27 mouse cellular contexts compared by ENCODE assay signal in genomic region chr12:38986346-38986745, GRCm38 (mm10).
"Had no signal": no experiment of that assay in that cellular context is flagged by ENCODE, and none has a peak within 500 bp of the region (broad histone marks: within the 10 kb centered on the region; RNA-seq: fewer than 3 reads in every experiment).

No protein-coding gene starts in this region.

- H3K9ac ChIP-seq: heart, embryonic 12.5 days; hindbrain, embryonic 12.5 days; hindbrain, embryonic 14.5 days; intestine, embryonic 15.5 days; limb, embryonic 12.5 days; limb, embryonic 15.5 days; liver, embryonic 12.5 days; liver, embryonic 14.5 days had no signal

- H3K36me3 ChIP-seq: heart, embryonic 10.5 days; heart, embryonic 12.5 days; hindbrain, embryonic 10.5 days; hindbrain, embryonic 12.5 days; intestine, embryonic 15.5 days; limb, embryonic 12.5 days; limb, embryonic 15.5 days; liver, embryonic 12.5 days had no signal

- ATAC-seq: hindbrain, embryonic 16.5 days; inflammation-experienced regulatory T-cells, adult 6 months; intestine, embryonic 15.5 days; intestine, postnatal 0 days; liver, embryonic 12.5 days had no signal

- DNase-seq: gastrocnemius, adult 2 months; gastrocnemius, postnatal 10 days; gastrocnemius, postnatal 25 days; heart, adult 18-20 months; heart, postnatal 10 days; heart, postnatal 4 days; kidney, adult 18-20 months; kidney, adult 8-10 months; kidney, postnatal 10 days; kidney, postnatal 25 days; kidney, postnatal 4 days; layer of hippocampus, postnatal 36 days; left cerebral cortex, postnatal 4 days had no signal

- H3K27ac ChIP-seq: gastrocnemius, adult 2 months; heart, embryonic 10.5 days; hindbrain, embryonic 10.5 days; hindbrain, embryonic 12.5 days; hindbrain, embryonic 14.5 days; intestine, embryonic 15.5 days; layer of hippocampus, adult 2 months; limb, embryonic 12.5 days; limb, embryonic 15.5 days; liver, embryonic 12.5 days; liver, embryonic 14.5 days had no signal

- H3K27me3 ChIP-seq: heart, embryonic 12.5 days; hindbrain, embryonic 12.5 days; intestine, embryonic 15.5 days; limb, embryonic 12.5 days; limb, embryonic 15.5 days; liver, embryonic 12.5 days had no signal

- H3K4me1 ChIP-seq: heart, embryonic 10.5 days; heart, embryonic 12.5 days; hindbrain, embryonic 10.5 days; hindbrain, embryonic 12.5 days; intestine, embryonic 15.5 days; limb, embryonic 12.5 days; limb, embryonic 15.5 days; liver, embryonic 12.5 days had no signal

- H3K4me2 ChIP-seq: heart, embryonic 12.5 days; hindbrain, embryonic 12.5 days; hindbrain, embryonic 14.5 days; intestine, embryonic 15.5 days; limb, embryonic 12.5 days; limb, embryonic 15.5 days; liver, embryonic 12.5 days had no signal

- H3K4me3 ChIP-seq: gastrocnemius, adult 2 months; heart, embryonic 10.5 days; heart, embryonic 12.5 days; hindbrain, embryonic 10.5 days; hindbrain, embryonic 12.5 days; intestine, embryonic 15.5 days; layer of hippocampus, adult 2 months; limb, embryonic 12.5 days; limb, embryonic 15.5 days; liver, embryonic 12.5 days had no signal

- H3K9me3 ChIP-seq: heart, embryonic 10.5 days; heart, embryonic 12.5 days; hindbrain, embryonic 10.5 days; hindbrain, embryonic 12.5 days; intestine, embryonic 15.5 days; limb, embryonic 12.5 days; limb, embryonic 15.5 days; liver, embryonic 12.5 days had no signal
